Mouse (Mus musculus) megakaryocyte, embryonic 14.5 days (primary cell): ENCODE data around the gene Pde4c.

Experiments
- FLI1 ChIP-seq: IDR thresholded peaks from 2 replicates; pipeline ENCODE4 v1.6.1; 2012; ENCODE audit warnings: low read length, inconsistent platforms, mixed read lengths
- GATA1 ChIP-seq: IDR thresholded peaks from 3 replicates; pipeline ENCODE4 v1.6.1; 2012; ENCODE audit warnings: mixed read lengths, low read length, inconsistent platforms, borderline replicate concordance

DNA sequence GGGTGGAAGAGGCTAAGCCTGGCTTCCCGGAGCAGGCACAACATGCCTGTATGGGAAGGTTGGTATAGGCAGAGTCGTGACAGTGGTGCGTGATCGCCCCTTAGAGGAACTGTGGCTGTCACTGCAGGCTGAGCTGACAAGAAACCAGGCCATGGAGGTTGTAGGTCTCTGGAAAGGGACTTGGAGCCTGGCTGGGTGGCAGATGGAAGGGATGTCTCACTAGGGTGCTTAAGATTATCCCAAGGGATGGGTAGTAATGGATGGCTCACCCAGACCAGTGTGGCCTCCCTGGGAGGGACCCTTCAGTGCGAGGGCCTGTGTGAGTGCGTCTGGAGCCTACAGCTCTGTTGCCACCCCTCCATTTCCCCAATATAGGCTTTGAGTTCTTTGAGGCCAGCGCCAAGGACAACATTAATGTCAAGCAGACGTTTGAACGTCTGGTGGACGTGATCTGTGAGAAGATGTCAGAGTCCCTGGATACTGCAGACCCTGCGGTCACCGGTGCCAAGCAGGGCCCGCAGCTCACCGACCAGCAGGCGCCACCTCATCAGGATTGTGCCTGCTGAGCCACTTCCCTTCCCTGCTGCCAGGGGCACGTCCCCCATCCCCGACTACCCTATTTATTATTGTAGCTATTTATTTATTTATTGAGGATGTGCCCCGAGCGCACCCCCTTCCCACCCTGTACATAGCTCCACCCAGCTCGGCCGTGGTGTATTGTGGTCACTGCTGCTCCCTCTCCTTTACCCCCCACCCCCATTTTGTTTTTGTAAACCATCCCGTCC lies 34.2 kb downstream of the Pde4c start:
- TF ChIP-seq GATA1 (no peak), FLI1 (no peak)
